Mouse (Mus musculus) erythroblast, embryonic 14.5 days (primary cell): ENCODE data around the gene Polr3c. TPM values are rescaled to one million over a fixed set of nuclear protein-coding genes. Genes with fewer than 3 reads are reported as not detected.

Experiments used
- H3K27me3 ChIP-seq: 2 replicates; pipeline ENCODE4 v1.6.1; 2012; ENCODE audit warnings: inconsistent platforms; ENCODE audit not compliant: control insufficient read depth
- H3K36me3 ChIP-seq: 2 replicates; pipeline ENCODE4 v1.6.1; 2012; ENCODE audit warnings: mild to moderate bottlenecking, inconsistent platforms; ENCODE audit not compliant: control insufficient read depth
- H3K4me1 ChIP-seq: 2 replicates; pipeline ENCODE4 v1.6.1; 2012; ENCODE audit warnings: inconsistent platforms; ENCODE audit not compliant: control insufficient read depth
- H3K4me3 ChIP-seq: replicated peaks from 2 replicates; pipeline ENCODE3; 2012; ENCODE audit warnings: moderate library complexity, mild to moderate bottlenecking, inconsistent platforms
- H3K9me3 ChIP-seq: 2 replicates; pipeline ENCODE4 v1.6.1; 2012; ENCODE audit warnings: low read length, inconsistent platforms, mixed read lengths; ENCODE audit not compliant: control insufficient read depth
- GATA1 ChIP-seq: IDR thresholded peaks from 2 replicates; pipeline ENCODE4 v1.6.1; 2012; ENCODE audit warnings: low read length, inconsistent platforms, mixed read lengths
- TAL1 ChIP-seq: IDR thresholded peaks from 3 replicates; pipeline ENCODE4 v1.6.1; 2012; ENCODE audit warnings: low read length, inconsistent platforms, mixed read lengths
- polyA plus RNA-seq: library from polyadenylated mRNA; stranded (reverse); fragments of >175 nt; gene quantifications from 2 replicates; pipeline ENCODE4 v1.2.3, GENCODE M21; 2012

The Polr3c gene
- polyA plus RNA-seq, 1 experiment: 1.2 TPM

DNA sequence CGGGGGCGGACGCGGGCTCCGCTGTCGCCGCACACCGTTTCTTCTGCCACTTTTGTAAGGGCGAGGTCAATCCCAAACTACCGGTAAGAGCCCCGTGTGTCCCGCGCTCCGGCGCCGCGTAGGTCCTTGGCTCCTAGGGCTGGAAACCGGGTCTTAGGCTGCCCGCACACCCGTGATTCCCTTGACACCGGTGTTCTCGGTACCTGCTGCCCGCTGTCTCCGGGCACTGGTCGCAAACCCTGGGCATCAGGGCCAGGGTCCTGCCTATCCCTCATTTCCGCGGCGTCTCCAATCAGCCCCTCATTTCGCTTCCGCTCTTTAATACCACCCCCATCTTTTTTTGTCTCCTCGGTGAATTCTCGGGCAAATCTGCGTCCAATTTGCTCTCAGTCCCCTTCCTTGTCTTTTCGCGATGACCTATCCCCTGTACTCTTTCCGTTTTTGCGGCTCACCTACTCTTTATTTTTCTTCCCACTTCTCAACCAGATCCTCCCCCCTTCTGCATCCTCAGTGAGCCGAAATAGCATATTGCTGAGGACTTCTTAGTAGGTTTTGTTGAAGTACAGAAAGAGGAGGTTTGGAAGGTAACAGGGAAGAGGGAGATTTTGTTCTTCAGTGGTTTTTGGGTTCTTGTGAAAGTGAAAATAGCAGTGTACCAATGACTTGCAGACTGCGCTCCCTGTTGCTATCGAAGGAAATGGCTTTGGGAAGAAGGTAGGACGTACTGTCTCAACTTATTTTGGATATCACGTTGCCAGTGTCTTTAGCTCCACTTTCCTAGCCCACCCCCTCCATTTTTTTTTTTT lies 603 bp upstream of the Polr3c start:
- TF ChIP-seq TAL1: no peak
- Histone ChIP-seq H3K27me3 (no peaks in the 10 kb centered on the region), H3K4me3 (peak overlapping the region; percentile 97), H3K9me3 (no peaks in the 10 kb centered on the region), H3K36me3 (peaks cover 23% of the 10 kb centered on the region), H3K4me1 (peaks cover 48% of the 10 kb centered on the region)

DNA sequence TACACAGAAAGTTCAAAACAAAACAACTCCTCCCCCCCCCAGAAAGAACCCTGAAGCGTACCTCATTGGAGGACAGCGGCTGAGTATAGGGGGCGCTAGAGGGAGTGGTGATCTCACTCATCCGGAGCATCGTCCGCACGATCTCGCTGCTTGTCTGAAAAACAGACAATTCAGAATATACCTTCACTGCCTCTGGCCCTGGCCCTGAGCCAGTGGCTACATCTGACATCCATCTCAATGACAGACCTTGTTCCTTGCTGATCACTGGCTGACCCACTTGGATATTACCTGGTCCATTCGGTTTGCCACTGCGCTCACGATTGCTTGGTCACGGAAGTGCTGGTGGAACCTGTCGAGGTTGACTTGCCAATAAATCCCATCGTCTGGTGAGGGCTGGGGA lies 8.3 kb downstream of the Polr3c start:
- no peaks in the 10 kb centered on the region for H3K9me3 ChIP-seq
- H3K36me3 ChIP-seq: peaks cover 84% of the 10 kb centered on the region
- H3K4me1 ChIP-seq: peaks cover 23% of the 10 kb centered on the region
- H3K27me3 ChIP-seq: no peaks in the 10 kb centered on the region
- no peak overlapping the region for H3K4me3 ChIP-seq
- no peak for TF ChIP-seq TAL1
- no peak for TF ChIP-seq GATA1

DNA sequence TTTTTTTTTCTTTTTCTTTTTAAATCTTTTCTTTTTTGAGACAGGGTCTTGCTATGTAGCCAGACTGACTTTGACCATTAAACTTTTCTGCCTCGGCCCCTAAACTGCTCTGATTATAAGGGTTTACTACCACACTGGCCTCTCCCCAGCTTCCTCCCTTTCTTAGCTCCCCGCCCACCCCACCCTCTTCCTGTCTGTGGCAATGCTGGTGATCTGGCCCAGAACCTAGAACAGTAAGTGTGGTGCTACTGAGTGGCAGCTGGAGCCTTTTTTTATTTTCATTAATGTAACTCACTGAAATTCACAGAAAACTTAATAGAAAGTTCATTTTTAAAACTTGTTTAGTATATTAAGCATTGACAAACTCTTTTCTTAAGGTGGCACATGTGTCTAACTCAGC lies 11.6 kb downstream of the Polr3c start:
- no peak for TF ChIP-seq GATA1
- no peak for TF ChIP-seq TAL1
- no peak overlapping the region for H3K4me3 ChIP-seq
- H3K4me1 ChIP-seq: peaks cover 3% of the 10 kb centered on the region; the same call in 1 of the 2 replicates
- no peaks in the 10 kb centered on the region for H3K9me3 ChIP-seq
- no peaks in the 10 kb centered on the region for H3K27me3 ChIP-seq
- H3K36me3 ChIP-seq: peaks cover 84% of the 10 kb centered on the region

DNA sequence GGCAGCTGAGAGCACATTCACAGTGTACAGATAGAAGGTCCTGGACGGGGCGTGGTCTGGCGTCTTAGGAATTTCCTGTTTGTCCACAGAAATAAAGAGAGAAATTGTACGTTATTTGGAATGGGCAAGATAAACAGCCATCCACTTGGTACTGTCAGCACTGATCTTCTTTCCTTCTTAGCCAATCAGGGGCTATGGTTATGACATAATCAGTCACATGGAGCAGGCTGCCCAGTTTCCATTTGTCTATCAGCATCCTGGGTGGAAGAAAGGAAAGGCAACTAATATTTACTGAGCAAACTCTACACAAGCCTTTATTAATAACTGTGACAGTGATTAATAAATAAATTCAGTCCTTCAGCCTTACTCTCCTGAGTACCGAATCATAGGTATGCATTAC lies 13.1 kb downstream of the Polr3c start:
- TF ChIP-seq GATA1: no peak
- no peak for TF ChIP-seq TAL1
- Histone ChIP-seq H3K4me1 (peaks cover 3% of the 10 kb centered on the region; the same call in 1 of the 2 replicates), H3K4me3 (no peak overlapping the region), H3K36me3 (peaks cover 84% of the 10 kb centered on the region), H3K9me3 (no peaks in the 10 kb centered on the region), H3K27me3 (no peaks in the 10 kb centered on the region)

DNA sequence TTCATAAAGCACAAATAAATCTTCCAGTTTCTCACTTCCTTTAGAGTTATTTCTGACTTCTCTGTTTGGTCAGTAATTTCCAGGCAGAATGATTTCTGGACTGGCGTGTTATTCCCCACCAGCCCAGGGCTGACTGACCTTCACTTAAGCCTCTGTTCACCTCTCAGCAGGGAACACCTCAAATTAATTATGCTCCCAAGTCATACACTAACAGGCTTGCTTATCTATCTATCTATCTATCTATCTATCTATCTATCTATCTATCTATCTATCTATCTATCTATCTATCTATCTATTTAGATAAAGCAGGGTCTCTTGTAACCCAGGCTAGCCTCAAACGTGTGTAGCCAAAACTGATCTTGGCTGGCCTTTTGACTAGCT lies 18.8 kb downstream of the Polr3c start:
- peaks cover 11% of the 10 kb centered on the region for H3K4me1 ChIP-seq
- peaks cover 55% of the 10 kb centered on the region for H3K36me3 ChIP-seq
- H3K27me3 ChIP-seq: peaks cover 17% of the 10 kb centered on the region
- TF ChIP-seq GATA1 (no peak), TAL1 (no peak)
- H3K9me3 ChIP-seq: no peaks in the 10 kb centered on the region
- no peak overlapping the region for H3K4me3 ChIP-seq

DNA sequence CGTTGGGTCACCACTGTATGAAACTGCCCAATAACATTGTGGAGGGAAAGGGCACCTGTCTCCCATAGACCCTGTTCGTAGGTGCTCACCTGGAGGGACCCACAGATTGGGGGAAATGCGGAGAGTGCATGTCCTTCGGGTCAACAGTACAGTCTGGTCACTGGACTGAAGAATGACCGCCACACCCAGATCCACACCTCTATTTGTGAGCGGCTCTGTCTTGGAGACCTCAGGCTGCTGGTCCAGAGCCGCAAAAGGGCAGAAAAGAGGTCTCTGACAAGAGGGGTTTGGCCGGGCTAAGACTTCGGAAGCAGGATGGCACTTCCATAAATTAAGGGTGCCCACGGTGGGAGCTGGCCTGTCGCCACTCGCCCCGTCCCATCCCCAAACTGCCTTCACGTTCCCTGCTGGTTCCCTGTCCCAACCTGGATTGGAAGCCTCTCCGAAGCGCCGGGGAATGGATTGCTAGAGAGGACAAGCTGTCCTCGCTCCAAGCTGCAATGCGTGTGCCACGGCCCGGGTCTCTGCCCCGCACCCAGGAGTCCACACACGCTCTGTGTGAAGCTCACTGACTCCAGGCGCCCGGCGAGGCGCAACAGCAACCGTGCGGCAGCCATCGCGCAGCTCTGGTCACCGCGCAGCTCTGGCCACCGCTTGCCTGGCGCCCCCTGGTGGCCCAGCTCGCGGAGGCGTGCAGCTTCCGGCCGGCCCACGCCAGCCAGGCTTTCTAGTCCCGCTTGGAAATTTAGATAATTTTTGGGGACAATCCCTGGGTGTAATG lies 19.3 kb downstream of the Polr3c start, which contains the start of gene Nudt17:
TSS of gene Nudt17 (minus strand) at position 660 of the 781 bp plus-strand sequence.
- Histone ChIP-seq H3K36me3 (peaks cover 52% of the 10 kb centered on the region), H3K27me3 (peaks cover 17% of the 10 kb centered on the region), H3K9me3 (no peaks in the 10 kb centered on the region), H3K4me3 (peak within 1 kb of the TSS; percentile 51), H3K4me1 (peaks cover 11% of the 10 kb centered on the region)
- TF ChIP-seq GATA1: no peak
- no peak for TF ChIP-seq TAL1

DNA sequence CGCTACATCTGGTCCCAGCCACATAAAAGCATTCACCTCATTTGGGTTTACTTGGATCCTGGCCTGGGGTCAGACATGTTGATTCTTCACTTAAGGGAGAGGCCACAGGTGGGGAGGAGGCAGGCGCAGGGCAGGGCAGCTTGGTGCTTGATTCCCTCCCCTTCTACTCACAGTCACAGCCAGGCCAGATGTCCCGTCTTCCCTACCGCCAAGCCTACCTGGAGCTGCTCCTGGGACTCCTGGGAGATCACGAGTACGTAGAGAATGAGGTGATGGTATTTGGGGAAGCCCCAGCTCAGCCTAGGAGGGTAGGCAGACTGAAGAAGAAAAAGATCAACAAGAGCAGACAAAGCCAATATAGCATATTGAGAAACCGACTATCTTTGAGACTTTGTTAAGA lies 20.4 kb downstream of the Polr3c start:
- H3K36me3 ChIP-seq: peaks cover 48% of the 10 kb centered on the region
- no peak overlapping the region for H3K4me3 ChIP-seq
- no peaks in the 10 kb centered on the region for H3K9me3 ChIP-seq
- H3K4me1 ChIP-seq: peaks cover 11% of the 10 kb centered on the region
- TF ChIP-seq TAL1: no peak
- TF ChIP-seq GATA1: no peak
- peaks cover 17% of the 10 kb centered on the region for H3K27me3 ChIP-seq

DNA sequence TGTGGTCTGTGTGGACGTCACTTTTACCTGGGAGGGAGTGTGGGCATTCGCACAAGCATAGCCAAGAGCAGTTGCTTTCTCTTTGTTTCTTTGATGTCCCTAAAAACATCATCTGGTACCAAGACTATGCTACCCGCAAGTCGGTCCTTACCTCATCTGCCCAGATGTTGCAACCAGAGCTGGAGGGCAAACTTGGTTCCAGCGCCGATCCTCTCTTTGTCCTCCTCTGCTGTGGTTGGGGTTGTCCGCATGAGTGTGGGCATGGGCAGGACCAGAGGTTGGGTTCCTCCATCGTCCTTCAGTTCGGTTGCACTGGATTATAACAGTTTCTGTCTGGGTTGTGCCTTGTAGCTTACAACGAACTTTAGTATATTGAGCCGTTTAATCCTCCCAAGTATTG lies 21.2 kb downstream of the Polr3c start:
- H3K4me3 ChIP-seq: no peak overlapping the region
- peaks cover 48% of the 10 kb centered on the region for H3K36me3 ChIP-seq
- peaks cover 17% of the 10 kb centered on the region for H3K27me3 ChIP-seq
- no peak for TF ChIP-seq TAL1
- no peak for TF ChIP-seq GATA1
- H3K9me3 ChIP-seq: no peaks in the 10 kb centered on the region
- peaks cover 11% of the 10 kb centered on the region for H3K4me1 ChIP-seq

DNA sequence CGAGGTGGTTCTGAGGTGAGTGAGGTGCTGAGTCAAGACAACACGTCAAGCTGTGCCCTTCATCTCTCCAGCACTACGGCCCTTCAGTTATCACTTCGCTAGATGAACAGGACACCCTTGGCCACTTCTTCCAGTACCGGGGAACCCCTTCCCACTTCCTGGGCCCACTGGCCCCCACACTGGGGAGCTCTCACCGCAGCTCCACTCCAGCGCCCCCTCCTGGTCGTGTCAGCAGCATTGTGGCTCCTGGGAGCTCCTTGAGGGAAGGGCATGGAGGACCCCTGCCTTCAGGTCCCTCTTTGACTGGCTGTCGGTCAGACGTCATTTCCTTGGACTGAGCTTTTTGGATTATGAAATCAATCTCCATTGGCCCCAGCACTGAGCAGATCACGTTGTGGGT lies 22.6 kb downstream of the Polr3c start:
- Histone ChIP-seq H3K36me3 (peaks cover 34% of the 10 kb centered on the region), H3K27me3 (peaks cover 17% of the 10 kb centered on the region), H3K4me3 (no peak overlapping the region), H3K9me3 (no peaks in the 10 kb centered on the region), H3K4me1 (peaks cover 11% of the 10 kb centered on the region)
- TF ChIP-seq GATA1: no peak
- TF ChIP-seq TAL1: no peak
